In the genomic region with DNA sequence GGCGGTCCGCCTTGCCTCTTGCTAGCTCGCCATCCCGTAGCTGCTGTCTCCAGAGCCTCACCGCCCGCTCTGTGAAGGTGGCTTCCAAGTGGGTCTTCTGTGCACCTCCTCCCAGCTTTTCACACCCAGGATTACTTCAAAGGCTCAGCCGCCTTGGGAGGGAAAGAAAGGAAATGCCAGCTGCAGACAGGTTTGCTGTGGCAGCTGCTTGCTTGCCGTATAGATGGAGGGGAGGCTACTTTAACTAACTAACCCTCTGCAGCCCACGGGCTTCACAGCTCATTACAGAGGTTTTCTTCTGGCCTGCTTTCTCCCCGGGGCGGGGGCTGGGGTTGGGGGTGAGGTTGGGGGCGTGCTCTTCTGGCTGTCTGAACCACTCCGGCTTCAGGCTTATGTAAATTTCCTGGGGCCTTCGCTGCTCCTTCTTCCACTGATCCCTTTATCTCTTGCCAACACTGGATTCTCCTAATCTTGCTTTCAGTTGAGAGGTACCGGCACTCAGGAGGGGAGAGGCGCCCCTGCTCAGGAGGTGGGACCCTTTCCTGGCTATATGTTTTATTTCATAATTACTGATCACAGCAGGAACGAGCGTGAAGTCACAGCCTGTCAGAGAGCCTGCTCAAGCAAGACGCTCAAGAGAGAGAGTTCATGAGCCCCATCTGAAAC, we compare ENCODE assay signal across 7 mouse cellular contexts.
DNase-seq lines count a peak whose midpoint lies in the region; ATAC-seq and TF ChIP-seq lines count a peak whose summit lies in the region.

No protein-coding gene starts in this region.

- H3K9me3 ChIP-seq in MEL (replicated peaks; ENCODE audit: insufficient read depth, low read length), result no peaks in the 10 kb centered on the region
- no peaks in the 10 kb centered on the region; the same call in 1 of the 2 replicates for H3K9me3 ChIP-seq in forebrain, embryonic 15.5 days
- no peaks in the 10 kb centered on the region for H3K9me3 ChIP-seq in kidney, embryonic 14.5 days (ENCODE audit: control insufficient read depth, low read length)
- H3K9me3 ChIP-seq in lung, postnatal 0 days (ENCODE audit: low read length), result no peaks in the 10 kb centered on the region

- no peak overlapping the region for H3K27ac ChIP-seq in MEL (ENCODE audit: control insufficient read depth, low read depth, low read length)
- 0 out of 2 replicates have a peak overlapping the region, but pooled peaks have one; percentile 13 for H3K27ac ChIP-seq in forebrain, embryonic 15.5 days (replicated peaks)
- H3K27ac ChIP-seq in kidney, embryonic 14.5 days (ENCODE audit: low read depth, low read length), result no peak overlapping the region
- no peak overlapping the region for H3K27ac ChIP-seq in lung, postnatal 0 days (ENCODE audit: low read length)

- no peaks in the 10 kb centered on the region for H3K79me2 ChIP-seq in MEL (ENCODE audit: control insufficient read depth, insufficient read depth, low read length, poor library complexity)

- peak overlapping the region; percentile 25 to 43; a peak in 3 of 4 replicates for H3K4me3 ChIP-seq in MEL (ENCODE audit: control insufficient read depth in 1 of 2, insufficient read depth in 1 of 2, low read depth in 2 of 2, low read length in 2 of 2)
- H3K4me3 ChIP-seq in forebrain, embryonic 15.5 days, result peak overlapping the region; percentile 21
- H3K4me3 ChIP-seq in kidney, embryonic 14.5 days (ENCODE audit: low read length), result peak overlapping the region; percentile 28
- H3K4me3 ChIP-seq in lung, postnatal 0 days (ENCODE audit: low read depth, low read length), result peak overlapping the region; percentile 27

- DNase-seq in MEL (ENCODE audit: low read depth, low spot score) (peak; percentile 53), adipocyte (ENCODE audit: low spot score) (no peak)
- peak; percentile 58 to 79 for DNase-seq in adrenal gland, adult (ENCODE audit: inconsistent age in 2 of 2, low spot score in 1 of 2)
- peak; percentile 47 for DNase-seq in lung, postnatal 0 days (ENCODE audit: low spot score)
- peak; percentile 81 for DNase-seq in retina, postnatal 1 day

- peaks cover 0 to 7% of the 10 kb centered on the region in 2 experiments; a peak in 1 of 4 replicates for H3K4me1 ChIP-seq in MEL (ENCODE audit: control insufficient read depth in 1 of 2, insufficient read depth in 2 of 2, low read length in 2 of 2)
- peaks cover 10% of the 10 kb centered on the region for H3K4me1 ChIP-seq in forebrain, embryonic 15.5 days
- H3K4me1 ChIP-seq in kidney, embryonic 14.5 days (ENCODE audit: control insufficient read depth, insufficient read depth, low read length), result peaks cover 16% of the 10 kb centered on the region
- H3K4me1 ChIP-seq in lung, postnatal 0 days (ENCODE audit: insufficient read depth, low read depth, low read length), result peaks cover 9% of the 10 kb centered on the region; the same call in 1 of the 2 replicates

- H3K27me3 ChIP-seq in MEL (ENCODE audit: control insufficient read depth in 1 of 2, insufficient read depth in 2 of 2, low read length in 2 of 2), result no peaks in the 10 kb centered on the region
- no peaks in the 10 kb centered on the region for H3K27me3 ChIP-seq in forebrain, embryonic 15.5 days
- no peaks in the 10 kb centered on the region for H3K27me3 ChIP-seq in kidney, embryonic 14.5 days (ENCODE audit: control insufficient read depth, insufficient read depth, low read length)
- H3K27me3 ChIP-seq in lung, postnatal 0 days (replicated peaks; ENCODE audit: insufficient read depth, low read length), result no peaks in the 10 kb centered on the region

- H3K9ac ChIP-seq in MEL (ENCODE audit: control insufficient read depth, low read depth, low read length, poor library complexity, severe bottlenecking), result peak overlapping the region; percentile 40
- peak overlapping the region; percentile 17; the same call in 1 of the 2 replicates for H3K9ac ChIP-seq in forebrain, embryonic 15.5 days (replicated peaks)
- H3K9ac ChIP-seq in kidney, embryonic 14.5 days (ENCODE audit: low read depth, low read length), result peak overlapping the region; percentile 40
- peak overlapping the region; percentile 27; the same call in 1 of the 2 replicates for H3K9ac ChIP-seq in lung, postnatal 0 days (replicated peaks; ENCODE audit: low read depth)

- peak overlapping the region; percentile 44 for H3K4me2 ChIP-seq in forebrain, embryonic 15.5 days (replicated peaks)
- peak overlapping the region; percentile 62 for H3K4me2 ChIP-seq in kidney, embryonic 14.5 days (replicated peaks; ENCODE audit: low read depth, low read length)
- peak overlapping the region; percentile 60 for H3K4me2 ChIP-seq in lung, postnatal 0 days (replicated peaks; ENCODE audit: low read depth, low read length)

- peak; percentile 77 for ATAC-seq in forebrain, embryonic 15.5 days (replicated peaks)
- ATAC-seq in kidney, embryonic 14.5 days (ENCODE audit: low FRiP score, low TSS enrichment), result peak; percentile 86
- ATAC-seq in lung, postnatal 0 days, result peak; percentile 56

- TF ChIP-seq CTCF in MEL (IDR thresholded peaks at IDR 0.05 in 2 of 3, conservative IDR thresholded peaks at IDR 0.05 in 1 of 3; ENCODE audit: control insufficient read depth in 1 of 3, insufficient read depth in 1 of 3, low read depth in 2 of 3, low read length in 3 of 3, poor library complexity in 1 of 3, severe bottlenecking in 1 of 3), result no peak
- TF ChIP-seq CTCF in lung, postnatal 0 days (IDR thresholded peaks at IDR 0.05), result no peak

- peak in 1 of 2 experiments; percentile 64; a peak in 2 of 4 replicates for TF ChIP-seq EP300 in MEL (IDR thresholded peaks at IDR 0.05; ENCODE audit: low read depth in 1 of 2, low read length in 2 of 2)
- no peak for TF ChIP-seq EP300 in lung, postnatal 0 days (IDR thresholded peaks at IDR 0.05)

- WGBS in forebrain, embryonic 15.5 days, result 3% methylated on average over 19 of the region's 19 CpGs
- 2% methylated on average over 19 of the region's 19 CpGs for WGBS in kidney, embryonic 14.5 days
- WGBS in lung, postnatal 0 days, result 4% methylated on average over 18 of the region's 19 CpGs

- H3K36me3 ChIP-seq in MEL (ENCODE audit: control insufficient read depth in 1 of 2, insufficient read depth in 2 of 2, low read length in 2 of 2), result no peaks in the 10 kb centered on the region
- H3K36me3 ChIP-seq in forebrain, embryonic 15.5 days, result no peaks in the 10 kb centered on the region
- no peaks in the 10 kb centered on the region for H3K36me3 ChIP-seq in kidney, embryonic 14.5 days (ENCODE audit: control insufficient read depth, insufficient read depth, low read length)
- H3K36me3 ChIP-seq in lung, postnatal 0 days (ENCODE audit: insufficient read depth, low read length), result no peaks in the 10 kb centered on the region

- no peak for TF ChIP-seq POLR2A in MEL (IDR thresholded peaks at IDR 0.05; ENCODE audit: control insufficient read depth in 1 of 2, insufficient read depth in 1 of 2, low read depth in 1 of 2, low read length in 2 of 2, poor library complexity in 1 of 2)

- TF ChIP-seq RAD21 in MEL (IDR thresholded peaks at IDR 0.05; ENCODE audit: low read depth, low read length), result no peak

TF ChIP-seq in MEL, 35 proteins besides CTCF, POLR2A, EP300 and RAD21:
- no peak for TF ChIP-seq USF2 (IDR thresholded peaks at IDR 0.05; ENCODE audit: borderline replicate concordance in 1 of 2, insufficient read depth in 1 of 2, low read depth in 1 of 2, low read length in 2 of 2)
- TF ChIP-seq TCF12 (IDR thresholded peaks at IDR 0.05; ENCODE audit: low read depth, low read length), result peak; percentile 20; the same call in 1 of the 2 replicates
